Mouse (Mus musculus): ENCODE results near the gene Pik3r1. TPM values are rescaled to one million over a fixed set of nuclear protein-coding genes. Genes with fewer than 3 reads are reported as not detected.

The Pik3r1 gene
- total RNA-seq, 1 experiment = 7.3 TPM

- H3K27ac ChIP-seq (ENCODE audit: insufficient read depth, low read depth, low read length, poor library complexity, severe bottlenecking) = no peak overlapping the region
- in situ Hi-C loops (cut with MboI; ENCODE audit: low sequenced_read_pairs in 2 of 2, unreplicated experiment in 2 of 2) = loop anchor here in 1 of 2 experiments (25.0 kb wide), 1 partner anchor 921 kb away; no protein-coding TSS in a partner anchor
- H3K4me1 ChIP-seq (ENCODE audit: control insufficient read depth in 2 of 2, insufficient read depth in 2 of 2, low read length in 2 of 2, poor library complexity in 1 of 2) = no peaks in the 10 kb centered on the region
- H3K9me3 ChIP-seq (ENCODE audit: control insufficient read depth, insufficient read depth, low read depth, low read length) = no peaks in the 10 kb centered on the region
- no peak for DNase-seq (ENCODE audit: low read depth, low spot score)
- TF ChIP-seq MAFK (IDR thresholded peaks at IDR 0.05; ENCODE audit: insufficient read depth, low read depth, low read length) = no peak
- TF ChIP-seq ZNF384 (IDR thresholded peaks at IDR 0.05; ENCODE audit: low read depth, low read length) = no peak
- no peak for TF ChIP-seq CHD2 (IDR thresholded peaks at IDR 0.05; ENCODE audit: low read depth, low read length)
- TF ChIP-seq HCFC1 (IDR thresholded peaks at IDR 0.05; ENCODE audit: borderline replicate concordance, insufficient read depth, low read length) = no peak
- no peak for TF ChIP-seq ZC3H11A (IDR thresholded peaks at IDR 0.05; ENCODE audit: borderline replicate concordance, low read depth, low read length)
- H3K4me3 ChIP-seq (ENCODE audit: insufficient read depth in 1 of 2, low read depth in 1 of 2, low read length in 2 of 2, poor library complexity in 1 of 2, severe bottlenecking in 1 of 2) = no peak overlapping the region
- no peaks in the 10 kb centered on the region for H3K36me3 ChIP-seq (ENCODE audit: control insufficient read depth, insufficient read depth, low read length, poor library complexity, severe bottlenecking)
- no peak overlapping the region for H3K9ac ChIP-seq (ENCODE audit: insufficient read depth, low read depth, low read length, poor library complexity, severe bottlenecking)
These were observed 26.3 kb downstream of the Pik3r1 start for GRCm38 (mm10) chr13:101741530-101742309.

- Histone ChIP-seq H3K9ac (ENCODE audit: insufficient read depth, low read depth, low read length, poor library complexity, severe bottlenecking) (no peak overlapping the region), H3K27ac (ENCODE audit: insufficient read depth, low read depth, low read length, poor library complexity, severe bottlenecking) (no peak overlapping the region), H3K4me1 (ENCODE audit: control insufficient read depth in 2 of 2, insufficient read depth in 2 of 2, low read length in 2 of 2, poor library complexity in 1 of 2) (no peaks in the 10 kb centered on the region), H3K36me3 (ENCODE audit: control insufficient read depth, insufficient read depth, low read length, poor library complexity, severe bottlenecking) (no peaks in the 10 kb centered on the region), H3K4me3 (ENCODE audit: insufficient read depth in 1 of 2, low read depth in 1 of 2, low read length in 2 of 2, poor library complexity in 1 of 2, severe bottlenecking in 1 of 2) (no peak overlapping the region), H3K9me3 (ENCODE audit: control insufficient read depth, insufficient read depth, low read depth, low read length) (no peaks in the 10 kb centered on the region)
- in situ Hi-C loops (cut with MboI; ENCODE audit: low sequenced_read_pairs in 2 of 2, unreplicated experiment in 2 of 2) = loop anchor here in 1 of 2 experiments (25.0 kb wide), 1 partner anchor 922 kb away; no protein-coding TSS in a partner anchor
- no peak for DNase-seq (ENCODE audit: low read depth, low spot score)
- no peak for TF ChIP-seq ZC3H11A (IDR thresholded peaks at IDR 0.05; ENCODE audit: borderline replicate concordance, low read depth, low read length)
These were observed 28.2 kb downstream of the Pik3r1 start for GRCm38 (mm10) chr13:101739732-101740381.

GRCm38 (mm10) chr13:101738769-101739168, 29.2 kb downstream of the Pik3r1 start:
- H3K4me3 ChIP-seq (ENCODE audit: insufficient read depth in 1 of 2, low read depth in 1 of 2, low read length in 2 of 2, poor library complexity in 1 of 2, severe bottlenecking in 1 of 2) = no peak overlapping the region
- no peaks in the 10 kb centered on the region for H3K4me1 ChIP-seq (ENCODE audit: control insufficient read depth in 2 of 2, insufficient read depth in 2 of 2, low read length in 2 of 2, poor library complexity in 1 of 2)
- H3K9ac ChIP-seq (ENCODE audit: insufficient read depth, low read depth, low read length, poor library complexity, severe bottlenecking) = no peak overlapping the region
- H3K27ac ChIP-seq (ENCODE audit: insufficient read depth, low read depth, low read length, poor library complexity, severe bottlenecking) = no peak overlapping the region
- TF ChIP-seq ZNF384 (IDR thresholded peaks at IDR 0.05; ENCODE audit: low read depth, low read length) = no peak
- TF ChIP-seq CHD2 (IDR thresholded peaks at IDR 0.05; ENCODE audit: low read depth, low read length) = no peak
- no peak for TF ChIP-seq HCFC1 (IDR thresholded peaks at IDR 0.05; ENCODE audit: borderline replicate concordance, insufficient read depth, low read length)
- no peak for TF ChIP-seq ZC3H11A (IDR thresholded peaks at IDR 0.05; ENCODE audit: borderline replicate concordance, low read depth, low read length)
- no peak for TF ChIP-seq MAFK (IDR thresholded peaks at IDR 0.05; ENCODE audit: insufficient read depth, low read depth, low read length)
- no peaks in the 10 kb centered on the region for H3K36me3 ChIP-seq (ENCODE audit: control insufficient read depth, insufficient read depth, low read length, poor library complexity, severe bottlenecking)
- DNase-seq (ENCODE audit: low read depth, low spot score) = no peak
- H3K9me3 ChIP-seq (ENCODE audit: control insufficient read depth, insufficient read depth, low read depth, low read length) = no peaks in the 10 kb centered on the region
- in situ Hi-C loops (cut with MboI; ENCODE audit: low sequenced_read_pairs in 2 of 2, unreplicated experiment in 2 of 2) = loop anchor here in 1 of 2 experiments (25.0 kb wide), 1 partner anchor 924 kb away; no protein-coding TSS in a partner anchor

- DNase-seq (ENCODE audit: low read depth, low spot score) = no peak
- TF ChIP-seq HCFC1 (IDR thresholded peaks at IDR 0.05; ENCODE audit: borderline replicate concordance, insufficient read depth, low read length) = no peak
- no peak for TF ChIP-seq ZNF384 (IDR thresholded peaks at IDR 0.05; ENCODE audit: low read depth, low read length)
- no peak for TF ChIP-seq MAFK (IDR thresholded peaks at IDR 0.05; ENCODE audit: insufficient read depth, low read depth, low read length)
- TF ChIP-seq CHD2 (IDR thresholded peaks at IDR 0.05; ENCODE audit: low read depth, low read length) = no peak
- H3K36me3 ChIP-seq (ENCODE audit: control insufficient read depth, insufficient read depth, low read length, poor library complexity, severe bottlenecking) = no peaks in the 10 kb centered on the region
- no peaks in the 10 kb centered on the region for H3K9me3 ChIP-seq (ENCODE audit: control insufficient read depth, insufficient read depth, low read depth, low read length)
- in situ Hi-C loops (cut with MboI; ENCODE audit: low sequenced_read_pairs in 2 of 2, unreplicated experiment in 2 of 2) = loop anchor here in 1 of 2 experiments (25.0 kb wide), 1 partner anchor 926 kb away; no protein-coding TSS in a partner anchor
- H3K9ac ChIP-seq (ENCODE audit: insufficient read depth, low read depth, low read length, poor library complexity, severe bottlenecking) = no peak overlapping the region
- H3K4me3 ChIP-seq (ENCODE audit: insufficient read depth in 1 of 2, low read depth in 1 of 2, low read length in 2 of 2, poor library complexity in 1 of 2, severe bottlenecking in 1 of 2) = no peak overlapping the region
- no peak overlapping the region for H3K27ac ChIP-seq (ENCODE audit: insufficient read depth, low read depth, low read length, poor library complexity, severe bottlenecking)
- no peaks in the 10 kb centered on the region for H3K4me1 ChIP-seq (ENCODE audit: control insufficient read depth in 2 of 2, insufficient read depth in 2 of 2, low read length in 2 of 2, poor library complexity in 1 of 2)
These were observed 31.3 kb downstream of the Pik3r1 start for GRCm38 (mm10) chr13:101736521-101737387.

Data from ES-E14 (cell line).